Mouse (Mus musculus): Measurements from ENCODE around the gene Klhl9.
"Not testable (repeated sequence)": the region's sequence is repeated elsewhere in the genome, so short reads cannot be mapped to it uniquely, and the experiment has no call there.

The Klhl9 gene

GRCm38 (mm10) chr4:88721791-88722721 is at the start of gene Klhl9, which contains the start of gene Gm26566:
Gene Klhl9, minus strand, starts transcription at chr4:88722465.
Gene Gm26566, plus strand, starts transcription at chr4:88721805.
- peak; percentile 96 for DNase-seq (ENCODE audit: extremely low spot score, low spot score)

GRCm38 (mm10) chr4:88763384-88764018 is 41.2 kb upstream of the Klhl9 start:
- DNase-seq (ENCODE audit: extremely low spot score, low spot score) = peak; percentile 63

GRCm38 (mm10) chr4:88762341-88762740 is 40.1 kb upstream of the Klhl9 start:
- not testable (repeated sequence) for DNase-seq (ENCODE audit: extremely low spot score, low spot score)

GRCm38 (mm10) chr4:88761776-88762175 is 39.5 kb upstream of the Klhl9 start:
- DNase-seq (ENCODE audit: extremely low spot score, low spot score) = not testable (repeated sequence)

- peak; percentile 57 for DNase-seq (ENCODE audit: extremely low spot score, low spot score)
These were observed 38.2 kb upstream of the Klhl9 start for GRCm38 (mm10) chr4:88760431-88760830.

- not testable (repeated sequence) for DNase-seq (ENCODE audit: extremely low spot score, low spot score)
These were observed 37.5 kb upstream of the Klhl9 start, which contains the start of gene Gm13283 for GRCm38 (mm10) chr4:88759610-88760268. Gene Gm13283, plus strand, starts transcription at chr4:88760119.

- DNase-seq (ENCODE audit: extremely low spot score, low spot score) = not testable (repeated sequence)
These were observed 36.5 kb upstream of the Klhl9 start for GRCm38 (mm10) chr4:88758751-88759150.

- DNase-seq (ENCODE audit: extremely low spot score, low spot score) = peak; percentile 83
These were observed 35.4 kb upstream of the Klhl9 start for GRCm38 (mm10) chr4:88757628-88758031.

GRCm38 (mm10) chr4:88756581-88757513 is 34.6 kb upstream of the Klhl9 start:
- peak; percentile 65 for DNase-seq (ENCODE audit: extremely low spot score, low spot score)

- DNase-seq (ENCODE audit: extremely low spot score, low spot score) = not testable (repeated sequence)
These were observed 32.6 kb upstream of the Klhl9 start, which contains the start of gene Gm13271 for GRCm38 (mm10) chr4:88754818-88755340. Gene Gm13271, plus strand, starts transcription at chr4:88754868.

GRCm38 (mm10) chr4:88749926-88750325 is 27.7 kb upstream of the Klhl9 start:
- no peak for DNase-seq (ENCODE audit: extremely low spot score, low spot score)

GRCm38 (mm10) chr4:88744207-88744606 is 21.9 kb upstream of the Klhl9 start:
- DNase-seq (ENCODE audit: extremely low spot score, low spot score) = no peak

- no peak for DNase-seq (ENCODE audit: extremely low spot score, low spot score)
These were observed 20.6 kb upstream of the Klhl9 start for GRCm38 (mm10) chr4:88742771-88743371.

GRCm38 (mm10) chr4:88741426-88741825 is 19.2 kb upstream of the Klhl9 start:
- DNase-seq (ENCODE audit: extremely low spot score, low spot score) = no peak

GRCm38 (mm10) chr4:88739036-88739435 is 16.8 kb upstream of the Klhl9 start:
- DNase-seq (ENCODE audit: extremely low spot score, low spot score) = no peak

- DNase-seq (ENCODE audit: extremely low spot score, low spot score) = peak; percentile 83
These were observed 16.2 kb upstream of the Klhl9 start for GRCm38 (mm10) chr4:88738480-88738879.

- DNase-seq (ENCODE audit: extremely low spot score, low spot score) = no peak
These were observed 5.1 kb upstream of the Klhl9 start for GRCm38 (mm10) chr4:88727324-88727723.

GRCm38 (mm10) chr4:88726727-88727126 is 4.5 kb upstream of the Klhl9 start:
- DNase-seq (ENCODE audit: extremely low spot score, low spot score) = no peak

- no peak for DNase-seq (ENCODE audit: extremely low spot score, low spot score)
These were observed 1.3 kb upstream of the Klhl9 start for GRCm38 (mm10) chr4:88723497-88724090.

All from neural tube, embryonic 10.5 days (tissue).